Mouse (Mus musculus): ENCODE data around the gene Sh3rf1. TPM values are rescaled to one million over a fixed set of nuclear protein-coding genes. Genes with fewer than 3 reads are reported as not detected.

The Sh3rf1 gene
- total and polyA plus RNA-seq, 2 experiments from 2014 or later = 17.9 to 31.3 TPM

DNA sequence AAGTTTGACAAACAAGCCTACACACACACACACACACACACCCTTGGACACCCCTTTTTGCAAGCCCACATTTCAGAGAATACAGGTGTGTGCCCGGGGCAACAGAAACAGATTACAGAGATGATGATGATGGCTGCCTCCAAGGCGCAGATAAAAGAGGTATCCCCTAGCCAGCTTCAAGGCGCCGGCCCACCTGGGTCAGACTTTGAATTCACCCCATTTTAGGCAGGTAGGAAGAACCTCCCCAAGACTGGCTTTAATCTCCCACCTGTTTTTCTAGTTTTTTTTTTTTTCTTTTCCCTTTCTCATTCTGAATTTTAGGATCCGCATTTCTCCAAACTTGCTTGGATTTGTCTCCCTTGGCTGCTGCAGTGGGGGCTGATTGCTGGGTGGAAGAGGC lies 389 bp upstream of the Sh3rf1 start:
- H3K4me1 ChIP-seq (ENCODE audit: insufficient read depth, low read length) = peaks cover 14% of the 10 kb centered on the region
- peak overlapping the region; percentile 68 for H3K4me3 ChIP-seq (ENCODE audit: low read length)
- no peaks in the 10 kb centered on the region for H3K36me3 ChIP-seq (ENCODE audit: insufficient read depth, low read length)
- peak overlapping the region; percentile 75 for H3K9ac ChIP-seq (replicated peaks; ENCODE audit: low read length)
- DNase-seq (ENCODE audit: low spot score) (no peak), ATAC-seq (no peak)
- no peaks in the 10 kb centered on the region for H3K9me3 ChIP-seq (ENCODE audit: low read length)
- no peak overlapping the region for H3K27ac ChIP-seq
- TF ChIP-seq CTCF (IDR thresholded peaks at IDR 0.05; ENCODE audit: low read depth) = no peak
- no peaks in the 10 kb centered on the region for H3K27me3 ChIP-seq (ENCODE audit: insufficient read depth, low read length)
- 28% methylated on average over 5 of the region's 5 CpGs for WGBS
- H3K4me2 ChIP-seq (ENCODE audit: low read depth, low read length) = peak overlapping the region; percentile 86

DNA sequence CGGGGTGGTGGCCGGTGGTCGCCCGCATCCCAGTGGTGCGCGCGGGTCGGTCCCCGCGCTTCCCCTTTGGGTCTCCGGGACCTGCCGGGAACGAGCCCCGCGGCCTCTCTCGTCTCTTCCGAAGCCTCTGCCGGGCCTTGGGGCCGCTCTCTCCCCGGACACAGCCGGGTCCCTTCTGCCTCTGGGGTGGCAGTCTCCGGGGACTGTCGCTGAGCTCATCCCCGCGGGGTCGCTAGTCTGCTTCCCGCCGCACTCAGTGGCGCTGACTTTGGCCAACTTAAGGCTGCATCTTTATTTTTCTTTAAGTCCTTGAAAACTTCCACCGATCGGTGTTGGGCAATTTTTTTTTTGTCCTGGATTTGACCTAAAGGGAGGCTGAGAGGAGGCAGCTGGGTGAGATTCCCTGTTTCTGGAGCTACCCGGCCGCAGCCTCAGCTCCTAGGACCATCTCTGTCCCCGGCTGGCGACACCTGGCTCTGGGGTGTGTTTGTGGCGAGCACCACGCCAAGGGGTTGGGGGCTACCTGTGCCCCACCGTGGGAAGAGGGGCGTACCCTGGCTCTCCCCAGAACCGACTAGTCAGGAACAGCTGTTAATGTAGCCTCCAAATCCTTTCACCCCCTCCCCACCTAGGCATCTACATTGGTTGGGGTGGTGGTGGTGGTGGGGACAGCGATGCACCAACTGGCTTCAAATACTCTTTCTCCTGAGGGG lies 864 bp downstream of the Sh3rf1 start:
- H3K4me3 ChIP-seq (ENCODE audit: low read length) = peak overlapping the region; percentile 68
- DNase-seq (ENCODE audit: low spot score) (peak; percentile 72), ATAC-seq (peak; percentile 75)
- H3K9me3 ChIP-seq (ENCODE audit: low read length) = no peaks in the 10 kb centered on the region
- peak overlapping the region; percentile 70 for H3K27ac ChIP-seq
- no peaks in the 10 kb centered on the region for H3K36me3 ChIP-seq (ENCODE audit: insufficient read depth, low read length)
- peaks cover 14% of the 10 kb centered on the region for H3K4me1 ChIP-seq (ENCODE audit: insufficient read depth, low read length)
- peak; percentile 28; the same call in 1 of the 2 replicates for TF ChIP-seq CTCF (IDR thresholded peaks at IDR 0.05; ENCODE audit: low read depth)
- H3K9ac ChIP-seq (replicated peaks; ENCODE audit: low read length) = peak overlapping the region; percentile 75
- 2% methylated on average over 36 of the region's 41 CpGs for WGBS
- H3K27me3 ChIP-seq (ENCODE audit: insufficient read depth, low read length) = no peaks in the 10 kb centered on the region
- H3K4me2 ChIP-seq (ENCODE audit: low read depth, low read length) = peak overlapping the region; percentile 86

DNA sequence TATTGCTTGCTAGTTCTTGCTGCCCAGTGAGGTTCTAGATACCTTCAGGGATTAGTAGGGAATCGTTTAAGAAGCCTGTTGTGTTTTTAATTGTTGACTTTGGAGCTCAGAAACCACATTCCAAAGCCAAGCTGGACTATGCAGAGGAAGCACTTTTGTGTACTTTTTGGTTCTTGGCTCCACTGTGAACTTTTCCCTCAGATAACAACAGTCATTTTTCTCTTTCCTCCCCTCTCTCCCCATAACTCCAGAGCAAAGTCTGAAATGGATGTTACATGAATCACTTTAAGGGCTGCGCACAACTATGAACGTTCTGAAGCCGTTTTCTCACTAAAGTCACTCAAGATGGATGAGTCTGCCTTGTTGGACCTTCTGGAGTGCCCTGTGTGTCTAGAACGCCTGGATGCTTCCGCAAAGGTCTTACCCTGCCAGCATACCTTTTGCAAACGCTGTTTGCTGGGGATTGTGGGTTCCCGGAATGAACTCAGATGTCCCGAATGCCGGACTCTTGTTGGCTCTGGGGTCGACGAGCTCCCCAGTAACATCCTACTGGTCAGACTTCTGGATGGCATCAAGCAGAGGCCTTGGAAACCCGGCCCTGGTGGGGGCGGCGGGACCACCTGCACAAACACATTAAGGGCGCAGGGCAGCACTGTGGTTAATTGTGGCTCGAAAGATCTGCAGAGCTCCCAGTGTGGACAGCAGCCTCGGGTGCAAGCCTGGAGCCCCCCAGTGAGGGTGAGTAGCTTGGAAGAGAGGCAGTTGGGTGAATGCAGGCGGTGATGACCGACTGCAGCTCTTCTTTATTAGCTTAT lies 2.1 kb downstream of the Sh3rf1 start:
- H3K4me1 ChIP-seq (ENCODE audit: insufficient read depth, low read length) = peaks cover 14% of the 10 kb centered on the region
- 25% methylated on average over 20 of the region's 20 CpGs for WGBS
- H3K27ac ChIP-seq = no peak overlapping the region; the same call in 1 of the 2 replicates

DNA sequence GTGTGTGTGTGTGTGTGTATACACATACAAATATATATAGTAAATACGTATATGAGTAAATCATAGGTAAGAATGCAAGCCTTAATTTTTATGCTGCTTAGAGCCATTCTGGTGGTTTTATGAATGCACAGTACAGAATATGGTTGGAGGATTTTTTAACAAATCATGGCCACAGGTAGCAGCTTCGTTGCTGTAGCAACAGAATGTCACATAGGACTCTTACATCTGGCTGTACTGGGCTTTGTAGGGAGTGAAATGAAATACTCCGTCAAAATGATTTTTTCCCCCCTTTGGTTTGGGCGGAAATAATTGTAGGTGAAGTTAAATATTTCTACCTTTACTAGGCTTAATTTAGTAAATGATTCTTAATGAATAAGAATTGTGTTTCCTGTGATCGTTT lies 3.0 kb downstream of the Sh3rf1 start:
- whole genome bisulfite sequencing = 52% methylated on average over 5 of the region's 5 CpGs
- H3K4me1 ChIP-seq (ENCODE audit: insufficient read depth, low read length) = peaks cover 14% of the 10 kb centered on the region
- peak; percentile 61 for DNase-seq (ENCODE audit: low spot score)

More for the DNA sequence above, 2.1 kb downstream of the Sh3rf1 start:
- peak overlapping the region; percentile 86 for H3K4me2 ChIP-seq (ENCODE audit: low read depth, low read length)
- ATAC-seq (no peak), DNase-seq (ENCODE audit: low spot score) (no peak)
- TF ChIP-seq CTCF (IDR thresholded peaks at IDR 0.05; ENCODE audit: low read depth) = no peak
- H3K9ac ChIP-seq (replicated peaks; ENCODE audit: low read length) = peak overlapping the region; percentile 75
- H3K27me3 ChIP-seq (ENCODE audit: insufficient read depth, low read length) = no peaks in the 10 kb centered on the region
- H3K9me3 ChIP-seq (ENCODE audit: low read length) = no peaks in the 10 kb centered on the region
- no peaks in the 10 kb centered on the region for H3K36me3 ChIP-seq (ENCODE audit: insufficient read depth, low read length)
- peak overlapping the region; percentile 68 for H3K4me3 ChIP-seq (ENCODE audit: low read length)

DNA sequence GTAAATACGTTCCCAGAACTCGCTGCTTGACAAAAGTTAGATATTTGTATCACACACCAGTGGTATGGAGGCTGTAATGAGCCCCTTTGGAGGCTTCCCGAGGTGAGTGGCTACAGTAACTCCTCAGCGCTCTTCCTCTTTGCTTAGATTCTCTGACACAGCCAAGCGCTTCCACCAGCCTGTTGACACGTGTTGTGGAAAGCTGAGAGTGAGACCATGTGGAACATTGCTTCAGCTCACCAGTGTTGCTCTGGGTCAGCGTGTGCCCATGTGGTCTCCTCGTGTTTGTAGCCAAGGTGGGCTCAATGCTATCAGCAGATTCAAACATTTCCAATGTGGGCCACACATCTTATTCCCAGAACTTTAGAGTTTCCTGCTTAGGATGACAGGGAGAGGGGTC lies 5.0 kb downstream of the Sh3rf1 start:
- DNase-seq (ENCODE audit: low spot score) = no peak
- no peak for TF ChIP-seq CTCF (IDR thresholded peaks at IDR 0.05; ENCODE audit: low read depth)
- no peak for ATAC-seq
- no peak overlapping the region for H3K9ac ChIP-seq (replicated peaks; ENCODE audit: low read length)
- peak overlapping the region; percentile 86 for H3K4me2 ChIP-seq (ENCODE audit: low read depth, low read length)
- H3K9me3 ChIP-seq (ENCODE audit: low read length) = no peaks in the 10 kb centered on the region
- 73% methylated on average over 8 of the region's 8 CpGs for WGBS
- no peak overlapping the region for H3K27ac ChIP-seq
- no peaks in the 10 kb centered on the region for H3K27me3 ChIP-seq (ENCODE audit: insufficient read depth, low read length)
- peaks cover 14% of the 10 kb centered on the region for H3K4me1 ChIP-seq (ENCODE audit: insufficient read depth, low read length)
- no peaks in the 10 kb centered on the region for H3K36me3 ChIP-seq (ENCODE audit: insufficient read depth, low read length)
- peak overlapping the region; percentile 6; the same call in 1 of the 2 replicates for H3K4me3 ChIP-seq (ENCODE audit: low read length)

More for the DNA sequence above, 3.0 kb downstream of the Sh3rf1 start:
- H3K4me2 ChIP-seq (ENCODE audit: low read depth, low read length) = peak overlapping the region; percentile 86
- peak overlapping the region; percentile 68 for H3K4me3 ChIP-seq (ENCODE audit: low read length)
- no peaks in the 10 kb centered on the region for H3K27me3 ChIP-seq (ENCODE audit: insufficient read depth, low read length)
- no peaks in the 10 kb centered on the region for H3K36me3 ChIP-seq (ENCODE audit: insufficient read depth, low read length)
- peak overlapping the region; percentile 75 for H3K9ac ChIP-seq (replicated peaks; ENCODE audit: low read length)
- no peak for TF ChIP-seq CTCF (IDR thresholded peaks at IDR 0.05; ENCODE audit: low read depth)
- H3K27ac ChIP-seq = no peak overlapping the region
- ATAC-seq = no peak
- H3K9me3 ChIP-seq (ENCODE audit: low read length) = no peaks in the 10 kb centered on the region

DNA sequence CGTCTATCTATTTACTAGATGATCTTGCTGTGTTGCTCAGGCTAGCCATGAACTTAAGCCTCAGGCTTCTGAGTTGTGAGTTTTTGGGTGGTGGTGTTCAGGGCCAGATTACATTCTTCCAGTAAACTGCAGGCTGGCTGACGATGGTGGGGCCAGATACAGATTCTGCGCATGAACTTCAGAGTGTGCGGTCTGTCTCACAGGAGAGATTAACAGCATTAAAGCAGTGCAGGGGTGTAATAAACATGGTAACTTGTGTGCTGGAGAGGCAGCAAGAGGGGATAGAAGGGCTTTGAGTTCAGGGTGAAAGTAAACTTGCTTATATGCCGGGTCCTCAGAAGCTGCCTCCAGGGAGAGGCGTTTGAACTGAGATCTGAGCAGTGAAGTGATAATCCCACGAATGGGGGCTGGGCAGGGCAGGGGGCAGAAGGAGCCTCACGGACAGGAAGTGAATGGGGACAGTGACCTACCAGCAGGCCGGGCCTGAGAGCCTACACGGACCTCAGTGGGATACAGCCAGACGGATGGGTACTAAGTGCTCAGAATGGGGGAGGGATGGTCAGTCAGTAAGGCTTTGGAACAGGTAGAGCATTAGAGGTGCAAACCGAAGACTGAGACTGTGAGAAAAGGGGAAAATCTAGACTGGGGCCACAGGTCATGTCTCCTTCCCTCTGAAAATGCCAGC lies 6.0 kb downstream of the Sh3rf1 start:
- Histone ChIP-seq H3K9ac (replicated peaks; ENCODE audit: low read length) (no peak overlapping the region), H3K36me3 (ENCODE audit: insufficient read depth, low read length) (no peaks in the 10 kb centered on the region), H3K27me3 (ENCODE audit: insufficient read depth, low read length) (no peaks in the 10 kb centered on the region), H3K4me2 (ENCODE audit: low read depth, low read length) (peak overlapping the region; percentile 25), H3K9me3 (ENCODE audit: low read length) (no peaks in the 10 kb centered on the region), H3K27ac (no peak overlapping the region), H3K4me3 (ENCODE audit: low read length) (no peak overlapping the region), H3K4me1 (ENCODE audit: insufficient read depth, low read length) (peaks cover 14% of the 10 kb centered on the region)
- 67% methylated on average over 12 of the region's 12 CpGs for WGBS
- TF ChIP-seq CTCF (IDR thresholded peaks at IDR 0.05; ENCODE audit: low read depth) = no peak
- DNase-seq (ENCODE audit: low spot score) (no peak), ATAC-seq (no peak)
